Mouse (Mus musculus) CH12.LX (cell line): ENCODE data around the gene Gpr68.

Experiments
- CTCF ChIP-seq, 2 experiments: IDR thresholded peaks in 1 of 2; conservative IDR thresholded peaks in 1 of 2; 2 replicates each; pipeline ENCODE4 v1.5.1; 2011 to 2012; ENCODE audit warnings: low read depth in 2 of 2, low read length in 2 of 2, improper control_type of control experiment in 1 of 2, inconsistent platforms in 1 of 2, mild to moderate bottlenecking in 1 of 2, moderate library complexity in 1 of 2
- MAX ChIP-seq: IDR thresholded peaks from 2 replicates; pipeline ENCODE4 v1.6.1; 2011; ENCODE audit warnings: low read length, improper control_type of control experiment
- POLR2AphosphoS2 ChIP-seq: IDR thresholded peaks from 2 replicates; pipeline ENCODE4 v1.6.1; 2011; ENCODE audit warnings: low read depth, low read length, improper control_type of control experiment
- TCF12 ChIP-seq: IDR thresholded peaks from 2 replicates; pipeline ENCODE4 v1.6.1; 2014; ENCODE audit warnings: low read depth, mild to moderate bottlenecking, inconsistent platforms, low read length, improper control_type of control experiment
- USF1 ChIP-seq: IDR thresholded peaks from 2 replicates; pipeline ENCODE4 v1.6.1; 2014; ENCODE audit warnings: low read depth, mild to moderate bottlenecking, inconsistent platforms, low read length, improper control_type of control experiment

- TF ChIP-seq POLR2AphosphoS2 (no peak), MAX (no peak), CTCF (conservative IDR thresholded peaks at IDR 0.05 in 1 of 2, IDR thresholded peaks at IDR 0.05 in 1 of 2; ENCODE audit: low read depth in 2 of 2, low read length in 2 of 2) (no peak), TCF12 (no peak), USF1 (no peak)
These were observed 1.8 kb upstream of the Gpr68 start for GRCm38 (mm10) chr12:100909765-100910164.
